Mouse (Mus musculus) regulatory T cell (primary cell): ENCODE measurements around the gene Syt7.

Experiments used
- in situ Hi-C: fragments of 300-600 bp; cut with MboI, MseI; formaldehyde crosslinking; loops from one replicate; pipeline ENCODE4 v1.15.1; 2025; ENCODE audit warnings: high pct_unique_total_duplicates

The Syt7 gene

GRCm38 (mm10) chr19:10388615-10389313 lies at the start of gene Syt7:
Gene Syt7, plus strand, starts transcription at chr19:10389090.
- in situ Hi-C loops = no loop called here

- in situ Hi-C loops = no loop called here
Measured at GRCm38 (mm10) chr19:10339271-10339670, 49.6 kb upstream of the Syt7 start.

- in situ Hi-C loops = loop anchor here (5.0 kb wide), 1 partner anchor 92 kb away; no protein-coding TSS in a partner anchor
Measured at GRCm38 (mm10) chr19:10340661-10341060, 48.2 kb upstream of the Syt7 start.

- in situ Hi-C loops = loop anchor here (5.0 kb wide), 1 partner anchor 91 kb away; no protein-coding TSS in a partner anchor
Measured at GRCm38 (mm10) chr19:10341152-10341551, 47.7 kb upstream of the Syt7 start.

- in situ Hi-C loops = loop anchor here (5.0 kb wide), 1 partner anchor 90 kb away; no protein-coding TSS in a partner anchor
Measured at GRCm38 (mm10) chr19:10341817-10342439, 47.0 kb upstream of the Syt7 start.

- in situ Hi-C loops = loop anchor here (5.0 kb wide), 1 partner anchor 88 kb away; no protein-coding TSS in a partner anchor
Measured at GRCm38 (mm10) chr19:10343866-10344265, 45.0 kb upstream of the Syt7 start.

GRCm38 (mm10) chr19:10345696-10346095 lies 43.2 kb upstream of the Syt7 start:
- in situ Hi-C loops = no loop called here

- in situ Hi-C loops = no loop called here
Measured at GRCm38 (mm10) chr19:10347628-10348273, 41.1 kb upstream of the Syt7 start.

- in situ Hi-C loops = no loop called here
Measured at GRCm38 (mm10) chr19:10352218-10352617, 36.7 kb upstream of the Syt7 start.

GRCm38 (mm10) chr19:10354830-10355229 lies 34.1 kb upstream of the Syt7 start:
- in situ Hi-C loops = no loop called here

- in situ Hi-C loops = no loop called here
Measured at GRCm38 (mm10) chr19:10356845-10357503, 31.9 kb upstream of the Syt7 start.

GRCm38 (mm10) chr19:10359105-10359946 lies 29.6 kb upstream of the Syt7 start:
- in situ Hi-C loops = no loop called here

- in situ Hi-C loops = no loop called here
Measured at GRCm38 (mm10) chr19:10362473-10363129, 26.3 kb upstream of the Syt7 start.

GRCm38 (mm10) chr19:10363869-10364268 lies 25.0 kb upstream of the Syt7 start:
- in situ Hi-C loops = no loop called here

- in situ Hi-C loops = no loop called here
Measured at GRCm38 (mm10) chr19:10366116-10366845, 22.6 kb upstream of the Syt7 start.

GRCm38 (mm10) chr19:10367802-10368201 lies 21.1 kb upstream of the Syt7 start:
- in situ Hi-C loops = no loop called here

- in situ Hi-C loops = no loop called here
Measured at GRCm38 (mm10) chr19:10369936-10370335, 19.0 kb upstream of the Syt7 start.

GRCm38 (mm10) chr19:10373191-10373590 lies 15.7 kb upstream of the Syt7 start:
- in situ Hi-C loops = no loop called here

- in situ Hi-C loops = no loop called here
Measured at GRCm38 (mm10) chr19:10375260-10375659, 13.6 kb upstream of the Syt7 start.

- in situ Hi-C loops = no loop called here
Measured at GRCm38 (mm10) chr19:10379978-10380377, 8.9 kb upstream of the Syt7 start.
